Mouse (Mus musculus) heart, postnatal 0 days (tissue): ENCODE measurements around the gene Jdp2.

Source experiments
- CTCF ChIP-seq: IDR thresholded peaks from 2 replicates; pipeline ENCODE4 v1.5.1; 2016; ENCODE audit warnings: antibody characterized with exemption, control low read depth, low read depth
- EP300 ChIP-seq: IDR thresholded peaks from 2 replicates; pipeline ENCODE4 v1.6.1; 2016; ENCODE audit warnings: antibody characterized with exemption, low read depth

DNA sequence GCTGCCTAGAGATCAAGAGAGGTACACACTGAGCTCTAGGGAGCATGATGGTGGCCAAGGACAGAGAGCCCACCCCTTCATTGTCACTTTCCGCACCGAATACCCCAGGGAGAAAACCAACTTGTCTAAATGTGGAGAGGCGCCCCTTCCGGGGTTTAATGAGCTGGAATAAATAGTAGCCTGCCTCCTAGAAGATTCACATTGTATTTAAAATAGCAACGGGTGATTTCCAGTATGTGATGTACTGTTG lies 16.8 kb upstream of the Jdp2 start:
- TF ChIP-seq CTCF (no peak), EP300 (no peak)
